Mouse (Mus musculus) left cerebral cortex, postnatal 36 days (tissue): ENCODE measurements around the gene March11. TPM values are rescaled to one million over a fixed set of nuclear protein-coding genes. Genes with fewer than 3 reads are reported as not detected.
A peak's percentile ranks its signal among the peaks of the same experiment; 100 is the strongest.

Source experiments
- DNase-seq, 2 experiments: peaks; one replicate each; pipeline ENCODE4 v3.0.0; 2021 to 2022; ENCODE audit warnings: low spot score in 2 of 2, mixed read lengths in 1 of 2
- intact Hi-C: fragments of 180-260 bp; cut with DNase I; formaldehyde crosslinking; loops from one replicate; pipeline ENCODE4 v1.15.1; 2025
- total RNA-seq, 2 experiments: library from RNA; stranded (reverse); gene quantifications; 2 replicates each; pipeline ENCODE4 v1.2.3; 2021

March11 gene
- 10 to 100 TPM; 10.2 to 10.6 TPM for total RNA-seq

GRCm38 (mm10) chr15:26308629-26309230, at the start of gene March11:
TSS of gene March11 (plus strand) at chr15:26309048.
- peak; percentile 79 to 86 for DNase-seq
- intact Hi-C loops = loop anchor here (5.0 kb wide), 1 partner anchor 311 kb away; no protein-coding TSS in a partner anchor

DNA sequence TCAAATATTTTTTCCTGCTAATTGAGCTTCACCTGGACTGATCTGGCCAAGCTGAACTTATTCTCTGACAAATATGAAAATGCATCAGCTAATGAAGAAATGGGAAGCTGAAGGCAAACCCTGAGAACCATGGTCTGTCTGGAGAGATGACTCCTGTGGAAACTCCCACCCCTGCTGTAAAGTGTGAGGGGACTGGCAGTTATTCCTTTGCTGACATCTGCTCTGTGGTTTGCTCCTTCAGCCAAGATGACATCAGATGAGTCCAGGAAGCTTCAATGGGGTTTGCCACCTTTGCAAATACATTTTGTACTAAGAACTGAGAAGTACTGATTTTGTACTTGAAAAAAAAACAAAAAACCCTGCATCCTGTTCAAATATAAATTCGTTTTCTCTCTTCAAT, 46.5 kb upstream of the March11 start:
- no peak for DNase-seq
- intact Hi-C loops = loop anchor here (10.0 kb wide), 1 partner anchor 158 kb away; no protein-coding TSS in a partner anchor

DNA sequence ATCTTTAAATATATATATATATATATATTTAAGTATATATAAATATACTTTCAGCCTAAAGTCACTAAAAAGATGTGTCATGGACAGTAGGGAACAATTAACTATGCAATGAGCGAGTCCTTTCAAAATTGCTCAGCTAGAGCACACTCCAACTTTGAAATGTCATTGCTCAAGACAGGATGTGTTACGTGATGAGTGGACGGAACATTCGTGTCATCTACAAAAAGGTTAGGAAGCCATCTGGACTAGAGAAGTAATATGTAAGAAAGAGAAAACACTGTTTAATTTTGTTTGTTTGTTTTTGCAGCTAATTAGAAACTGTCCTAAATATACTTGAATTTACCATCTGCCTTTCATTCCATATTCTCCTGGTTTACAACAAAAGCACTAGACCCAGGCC, 39.3 kb upstream of the March11 start:
- DNase-seq = no peak
- intact Hi-C loops = loop anchor here (10.0 kb wide), 1 partner anchor 165 kb away; no protein-coding TSS in a partner anchor

DNA sequence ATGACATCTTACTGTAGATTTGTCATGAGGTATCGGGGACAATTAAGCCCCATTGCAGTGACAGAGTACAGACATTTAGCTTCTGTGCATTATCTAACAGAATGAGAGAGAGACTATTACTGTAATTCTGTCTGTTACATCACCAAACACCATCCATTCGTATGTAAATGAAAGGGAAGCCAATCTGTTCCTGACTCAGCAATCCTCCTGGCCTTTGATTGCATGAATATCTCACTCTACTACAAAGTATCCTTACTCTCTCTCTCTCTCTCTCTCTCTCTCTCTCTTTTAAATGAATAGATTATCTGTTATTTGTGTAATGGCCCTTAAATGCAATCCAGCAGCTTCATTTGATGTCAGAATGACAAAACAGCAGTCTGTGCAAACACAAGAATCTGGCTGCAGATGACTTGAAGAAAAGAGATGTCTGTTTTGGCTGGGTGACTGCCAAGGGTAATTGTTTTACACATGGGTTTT, 32.8 kb upstream of the March11 start:
- DNase-seq = no peak
- intact Hi-C loops = no loop called here

DNA sequence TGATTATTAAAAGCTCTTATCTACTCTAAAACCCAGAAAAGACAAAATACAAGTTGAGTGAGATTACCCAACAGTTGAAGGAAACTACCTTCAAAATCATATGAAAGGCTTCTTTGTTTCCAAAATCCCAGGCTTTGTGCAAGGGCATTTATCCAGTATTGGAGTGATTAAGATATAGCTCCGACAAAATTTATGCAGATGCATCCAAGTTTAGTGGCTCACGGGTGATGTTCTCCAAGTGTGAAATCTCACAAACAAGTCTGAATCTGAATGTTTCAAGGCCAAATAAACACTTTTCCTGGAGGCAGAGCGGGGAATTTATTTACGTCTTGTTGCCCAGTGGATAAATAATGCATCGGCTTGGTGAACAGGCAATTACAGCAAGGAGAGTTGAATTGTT, 32.2 kb upstream of the March11 start:
- DNase-seq = no peak
- intact Hi-C loops = no loop called here

DNA sequence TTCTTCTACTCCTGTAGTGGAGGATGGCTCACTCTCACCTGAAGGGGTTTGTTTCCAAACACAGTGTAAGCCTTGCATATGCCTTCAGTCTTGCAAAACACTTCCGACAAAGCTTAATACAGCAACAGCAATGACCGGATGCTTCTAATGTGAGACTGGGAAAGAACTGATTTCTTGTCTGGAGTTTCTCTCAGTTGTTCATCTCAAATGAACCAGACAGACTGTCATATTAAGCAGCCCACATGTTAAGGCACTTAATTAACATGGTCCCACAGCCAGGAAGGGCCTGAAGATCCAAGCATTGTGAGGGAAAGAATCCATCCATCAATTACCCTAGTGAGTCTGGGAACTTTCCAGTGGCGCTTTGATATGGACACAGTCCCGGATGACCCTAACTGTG, 17.0 kb upstream of the March11 start:
- DNase-seq = no peak
- intact Hi-C loops = loop anchor here (1.0 kb wide), 1 partner anchor 8 kb away; no protein-coding TSS in a partner anchor

- DNase-seq = no peak
- intact Hi-C loops = loop anchor here (1.0 kb wide), 1 partner anchor 7 kb away; no protein-coding TSS in a partner anchor
These were observed 16.0 kb upstream of the March11 start for GRCm38 (mm10) chr15:26292811-26293210.

- intact Hi-C loops = no loop called here
- no peak for DNase-seq
These were observed 15.6 kb upstream of the March11 start for GRCm38 (mm10) chr15:26293215-26293614.

- DNase-seq = no peak
- intact Hi-C loops = no loop called here
These were observed 10.2 kb upstream of the March11 start for GRCm38 (mm10) chr15:26298668-26299067.

GRCm38 (mm10) chr15:26309291-26309931, 563 bp downstream of the March11 start:
- intact Hi-C loops = loop anchor here (5.0 kb wide), 1 partner anchor 312 kb away; no protein-coding TSS in a partner anchor
- peak; percentile 57 to 65 for DNase-seq

DNA sequence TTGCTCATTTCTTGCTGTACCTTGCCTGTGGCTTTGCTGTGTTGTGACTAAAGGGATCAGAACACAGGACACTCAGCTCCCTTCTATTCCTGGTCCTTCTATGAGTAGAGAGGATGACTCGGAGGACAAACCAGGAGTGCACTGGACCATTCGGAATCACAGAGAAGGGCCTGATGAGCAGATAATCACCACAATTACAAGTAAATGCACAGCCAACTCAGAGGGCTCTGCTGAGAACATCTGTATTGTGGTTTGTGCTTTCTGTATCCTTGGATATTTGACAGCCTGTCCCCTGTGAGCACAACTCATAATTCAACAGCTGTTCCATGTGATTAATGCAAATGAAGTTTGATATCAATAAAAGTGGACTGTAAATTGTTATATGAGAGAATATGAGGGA, 11.0 kb downstream of the March11 start:
- intact Hi-C loops = no loop called here
- DNase-seq = no peak

DNA sequence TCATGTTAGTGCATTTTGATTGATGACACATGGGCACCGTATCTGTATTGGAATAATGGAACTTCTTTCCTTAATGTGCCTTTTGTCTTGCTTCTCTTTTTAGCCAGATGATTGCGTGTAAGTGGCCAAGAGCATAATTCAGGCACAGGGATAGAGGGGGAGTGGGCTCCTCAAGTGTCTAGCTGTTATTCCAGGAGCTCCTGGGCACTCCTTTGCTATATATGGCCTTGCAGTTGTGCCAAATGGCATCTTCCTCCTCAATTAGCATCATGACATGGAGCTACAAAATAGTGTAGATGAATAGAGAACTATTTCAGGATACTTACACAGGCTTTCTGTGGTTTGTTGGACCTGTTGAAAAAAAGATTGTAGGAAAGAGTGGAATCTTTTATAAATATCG, 11.6 kb downstream of the March11 start:
- DNase-seq = no peak
- intact Hi-C loops = no loop called here

DNA sequence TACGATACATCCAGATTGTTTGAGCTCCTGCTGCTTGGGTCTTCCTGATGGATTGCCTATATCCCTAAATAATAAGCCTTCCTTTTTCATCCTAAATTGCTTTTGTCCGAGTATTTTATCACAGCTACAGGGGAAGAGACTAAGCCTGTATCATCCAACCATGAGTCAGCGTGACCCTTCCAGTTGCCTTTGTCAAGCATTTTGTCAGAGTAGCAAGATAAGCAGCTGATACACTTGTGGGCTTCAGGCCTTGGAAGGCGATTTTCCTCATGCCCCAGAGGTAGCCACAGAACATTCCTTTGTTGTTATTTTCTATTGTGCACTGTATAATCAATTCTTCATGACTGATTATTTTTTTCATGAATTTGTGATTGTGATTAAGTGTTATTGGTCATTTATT, 14.0 kb downstream of the March11 start:
- DNase-seq = no peak
- intact Hi-C loops = no loop called here

GRCm38 (mm10) chr15:26327157-26327556, 18.3 kb downstream of the March11 start:
- DNase-seq = no peak
- intact Hi-C loops = loop anchor here (2.0 kb wide), 1 partner anchor 334 kb away; no protein-coding TSS in a partner anchor

GRCm38 (mm10) chr15:26335791-26336190, 26.9 kb downstream of the March11 start:
- intact Hi-C loops = no loop called here
- DNase-seq = no peak

DNA sequence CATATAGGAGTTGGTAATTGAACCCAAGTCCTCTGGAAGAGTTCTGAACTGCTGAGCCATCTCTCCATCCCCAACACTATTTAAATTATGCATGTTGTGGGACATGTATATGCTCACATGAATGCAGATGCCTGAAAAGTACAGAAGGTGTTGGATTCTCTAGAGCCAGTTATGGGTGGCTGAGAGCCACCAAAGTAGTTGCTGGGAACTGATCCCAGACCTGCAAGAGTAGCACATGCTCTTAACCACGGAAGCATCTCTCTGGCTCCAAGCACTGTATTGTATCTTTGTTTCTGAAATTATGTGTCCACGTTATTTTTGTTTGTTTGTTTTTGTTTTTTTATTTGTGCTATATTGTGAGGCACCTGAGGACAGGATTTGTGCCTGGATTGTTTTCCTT, 28.9 kb downstream of the March11 start:
- DNase-seq = no peak
- intact Hi-C loops = no loop called here

GRCm38 (mm10) chr15:26338343-26338742, 29.5 kb downstream of the March11 start:
- DNase-seq = peak in 1 of 2 experiments; percentile 10
- intact Hi-C loops = no loop called here

- intact Hi-C loops = no loop called here
- DNase-seq = no peak
These were observed 31.6 kb downstream of the March11 start for GRCm38 (mm10) chr15:26340490-26340889.

- intact Hi-C loops = no loop called here
- no peak for DNase-seq
These were observed 32.1 kb downstream of the March11 start for GRCm38 (mm10) chr15:26340966-26341365.

GRCm38 (mm10) chr15:26344329-26344728, 35.5 kb downstream of the March11 start:
- intact Hi-C loops = no loop called here
- DNase-seq = no peak

DNA sequence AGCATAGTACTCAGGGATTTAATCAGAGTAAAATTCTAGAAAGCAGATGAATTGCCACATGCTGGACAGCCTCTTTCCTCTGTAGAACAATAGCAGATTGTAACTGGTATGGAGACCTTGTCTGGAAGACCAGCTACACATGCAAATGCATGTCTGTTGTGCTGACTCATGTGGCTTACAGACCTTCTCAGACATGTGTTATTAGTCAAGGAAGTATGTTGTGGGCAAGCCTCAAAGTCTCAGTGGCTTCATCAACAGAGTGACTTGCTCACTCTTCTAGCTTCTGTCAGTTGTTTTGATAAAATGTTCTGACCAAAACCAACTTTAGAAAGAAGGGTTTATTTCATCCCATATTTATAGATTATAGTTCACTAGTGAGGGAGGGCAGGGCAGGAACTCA, 44.8 kb downstream of the March11 start:
- no peak for DNase-seq
- intact Hi-C loops = no loop called here
